10 mouse cellular contexts compared by ENCODE assay signal in the genomic region with DNA sequence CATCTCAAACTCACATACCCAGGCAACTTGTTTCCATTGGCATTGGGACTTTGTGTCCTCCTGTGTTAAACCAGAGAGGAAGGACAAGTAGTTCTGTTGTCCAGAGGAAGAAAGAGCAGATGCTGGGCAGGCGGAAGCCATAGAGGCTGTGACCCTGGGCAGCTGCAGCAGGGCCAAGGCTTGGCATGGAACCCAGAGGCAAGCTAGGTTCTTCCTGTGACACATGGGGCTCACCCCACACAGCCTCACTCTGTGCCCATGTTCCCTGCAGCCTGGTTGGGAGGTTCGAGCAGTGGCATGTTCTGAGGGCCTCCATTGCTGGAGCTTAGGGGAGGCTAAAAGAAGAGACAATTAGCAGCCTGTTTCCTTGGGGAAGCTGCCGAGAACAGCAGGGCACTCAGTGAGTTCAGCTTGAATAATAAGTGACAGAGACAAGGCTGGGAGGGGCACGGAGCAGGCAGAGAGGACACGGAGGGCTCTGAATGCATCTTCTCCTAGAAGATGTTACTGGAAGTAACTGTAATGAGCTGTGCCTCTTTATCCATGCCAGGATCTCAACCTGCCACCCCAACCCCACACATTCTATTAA. TPM values are rescaled to one million over a fixed set of nuclear protein-coding genes. Genes with fewer than 3 reads are reported as not detected.
DNase-seq lines count a peak whose midpoint lies in the region; ATAC-seq lines count a peak whose summit lies in the region.
"Had no signal": no experiment of that assay in that cellular context is flagged by ENCODE, and none has a peak within 500 bp of the region (broad histone marks: within the 10 kb centered on the region; RNA-seq: fewer than 3 reads in every experiment).

No protein-coding gene starts in this region.

- ATAC-seq in granulocyte monocyte progenitor cell, adult 5-6 weeks (replicated peaks; ENCODE audit: poor library complexity, severe bottlenecking), result peak; percentile 54; the same call in 1 of the 2 replicates
- ATAC-seq in neural tube, embryonic 13.5 days (ENCODE audit: low read depth), result no peak
- ATAC-seq in CD4-positive, CD25-positive, alpha-beta regulatory T cell, adult 4 months, result no peak

- no peak overlapping the region for H3K4me3 ChIP-seq in neural tube, embryonic 13.5 days
- H3K4me3 ChIP-seq: embryonic facial prominence, embryonic 13.5 days; heart, embryonic 13.5 days had no signal

- intact Hi-C loops in heart, postnatal 14 days (cut with DNase I), result no loop called here

- peak overlapping the region; percentile 41 for H3K9ac ChIP-seq in neural tube, embryonic 13.5 days
- H3K9ac ChIP-seq: embryonic facial prominence, embryonic 13.5 days; heart, embryonic 13.5 days had no signal

- DNase-seq in layer of hippocampus, postnatal 10 days (ENCODE audit: low spot score in 2 of 2), result peak; percentile 34 to 39
- DNase-seq in layer of hippocampus, postnatal 25 days (ENCODE audit: extremely low spot score in 1 of 2, low spot score in 1 of 2), result no peak
- DNase-seq in brain, adult 2 months (ENCODE audit: low read depth, low spot score), result peak; percentile 73
- DNase-seq in heart, postnatal 14 days, result no peak
- DNase-seq: liver had no signal

- H3K9me3 ChIP-seq in neural tube, embryonic 13.5 days, result no peaks in the 10 kb centered on the region
- H3K9me3 ChIP-seq: embryonic facial prominence, embryonic 13.5 days; heart, embryonic 13.5 days had no signal

- H3K4me2 ChIP-seq in neural tube, embryonic 13.5 days, result peak overlapping the region; percentile 13; the same call in 1 of the 2 replicates
- H3K4me2 ChIP-seq: embryonic facial prominence, embryonic 13.5 days had no signal

- peaks cover 28% of the 10 kb centered on the region for H3K27me3 ChIP-seq in neural tube, embryonic 13.5 days
- H3K27me3 ChIP-seq: embryonic facial prominence, embryonic 13.5 days had no signal

- H3K4me1 ChIP-seq in neural tube, embryonic 13.5 days (replicated peaks), result peaks cover 55% of the 10 kb centered on the region

- peak overlapping the region; percentile 83 for H3K27ac ChIP-seq in neural tube, embryonic 13.5 days (replicated peaks)
- H3K27ac ChIP-seq: embryonic facial prominence, embryonic 13.5 days; heart, embryonic 13.5 days had no signal

- 15% methylated on average over 5 of the region's 5 CpGs for WGBS in neural tube, embryonic 13.5 days

- no peaks in the 10 kb centered on the region for H3K36me3 ChIP-seq in neural tube, embryonic 13.5 days
- H3K36me3 ChIP-seq: embryonic facial prominence, embryonic 13.5 days; heart, embryonic 13.5 days had no signal

RNA-seq across cellular contexts. Expression of gene Rasgef1c, which starts 29.5 kb away (rescaled TPM):
- total RNA-seq in layer of hippocampus, postnatal 10 days (2021), result 1 to 10 TPM; 4.0 to 4.7 TPM
- total RNA-seq in layer of hippocampus, postnatal 25 days (2021), result 1 to 10 TPM; 1.9 to 2.3 TPM
- 0.37 TPM in 1 of 2 replicates, not detected in the other for total RNA-seq in granulocyte monocyte progenitor cell, adult 5-6 weeks (2014; fragmentation: Nextera tagmentation)
- total RNA-seq in granulocyte monocyte progenitor cell, adult 5-6 weeks (2017), result not detected in 2 replicates
- 17.8 and 18.9 TPM in 2 replicates for polyA plus RNA-seq in neural tube, embryonic 13.5 days (2015; fragmentation: Nextera tagmentation; extraction: Ambion mirVana)
- polyA plus RNA-seq in CD4-positive, CD25-positive, alpha-beta regulatory T cell, adult 4 months (2017; shearing (Covaris generic)), result under 1 TPM; 0.35 to 0.39 TPM
- total RNA-seq in heart, postnatal 14 days (2021), result under 1 TPM; 0.24 to 0.72 TPM
- polyA plus RNA-seq: heart, embryonic 13.5 days had no signal

Comparison
In these comparisons a context has a peak if more than half of its experiments do, and no peak if none do; other contexts are left out.
1. DNase-seq: peak in layer of hippocampus, postnatal 10 days (2 of 2) and brain, adult 2 months (single experiment); none in layer of hippocampus, postnatal 25 days (0 of 2) and heart, postnatal 14 days (0 of 2).